Mouse (Mus musculus) lung, postnatal 25 days (tissue): ENCODE data around the gene Pigp.
"Not testable (repeated sequence)": the region's sequence is repeated elsewhere in the genome, so short reads cannot be mapped to it uniquely, and the experiment has no call there.

Experiments
- DNase-seq: peaks from one replicate; pipeline ENCODE4 v3.0.0; 2022; ENCODE audit warnings: low spot score

Gene Pigp

DNA sequence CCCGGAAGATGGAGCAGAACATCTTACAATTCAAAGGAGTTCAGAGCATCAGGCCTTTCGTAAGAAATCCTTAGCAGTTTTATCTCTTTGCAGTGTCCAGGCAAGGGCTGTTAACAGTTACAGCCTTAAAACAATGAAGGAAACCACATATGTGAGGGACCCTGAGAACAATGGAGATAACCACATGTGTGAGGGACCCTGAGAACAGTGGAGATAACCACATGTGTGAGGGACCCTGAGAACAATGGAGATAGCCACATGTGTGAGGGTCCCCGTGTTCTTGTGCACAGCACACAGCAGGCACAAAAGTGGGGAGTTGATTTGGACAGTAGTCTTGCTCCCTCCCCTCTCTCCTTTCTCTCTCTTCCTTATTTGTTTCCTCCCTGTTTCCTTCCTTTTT lies 13.6 kb downstream of the Pigp start:
- DNase-seq: no peak

DNA sequence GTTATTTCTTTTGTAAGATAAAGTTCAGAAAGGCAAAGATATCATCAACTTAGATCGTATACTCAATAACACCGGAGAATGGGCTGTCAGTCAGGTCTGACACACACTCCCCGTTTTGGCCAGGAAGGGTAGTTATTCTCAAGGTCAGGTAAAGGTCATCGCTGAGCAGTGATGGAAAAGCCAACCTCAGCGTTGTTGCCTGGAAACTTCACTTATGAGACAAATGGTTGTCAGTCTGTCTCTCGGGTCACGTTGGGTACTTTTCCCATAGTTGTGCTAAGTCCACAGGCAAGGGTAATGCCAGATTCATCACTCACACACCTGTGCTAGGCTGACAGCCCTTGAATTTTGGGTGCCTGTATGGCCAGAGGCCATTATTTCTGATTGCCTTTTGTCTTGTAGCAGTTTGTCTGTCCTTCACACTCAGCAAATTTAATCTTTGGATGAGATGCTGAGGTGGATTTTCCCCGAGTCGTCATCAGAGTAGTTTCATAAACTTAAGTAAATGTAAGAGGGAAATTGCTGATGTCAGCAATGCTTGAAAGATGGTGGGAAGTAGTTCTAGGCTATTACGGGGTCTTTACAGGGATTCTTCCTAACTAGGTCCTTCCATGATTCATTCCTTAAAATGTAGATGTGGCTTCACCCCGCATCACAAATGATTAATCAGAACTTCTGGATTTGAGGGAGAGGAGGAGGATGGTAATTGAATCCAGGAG lies 14.7 kb downstream of the Pigp start:
- DNase-seq: no peak

DNA sequence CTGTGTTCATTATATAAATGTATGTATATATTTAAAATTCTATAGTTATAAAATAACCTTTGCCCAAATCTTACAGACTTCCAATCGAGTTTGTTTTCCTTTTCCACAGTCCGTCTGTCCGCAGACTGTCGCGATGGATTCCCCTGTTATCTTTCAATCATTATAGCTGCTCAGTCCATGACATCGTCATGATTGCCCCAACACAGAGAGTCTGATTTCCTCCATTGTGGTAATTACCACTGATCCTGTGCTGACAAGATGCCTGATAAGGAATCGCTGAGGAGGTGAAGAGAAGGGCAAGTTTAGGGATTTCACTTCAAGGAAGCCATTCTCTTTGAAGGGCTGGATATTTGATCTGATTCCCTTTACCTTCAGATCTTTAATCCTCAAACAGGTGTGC lies 15.6 kb downstream of the Pigp start:
- no peak for DNase-seq

DNA sequence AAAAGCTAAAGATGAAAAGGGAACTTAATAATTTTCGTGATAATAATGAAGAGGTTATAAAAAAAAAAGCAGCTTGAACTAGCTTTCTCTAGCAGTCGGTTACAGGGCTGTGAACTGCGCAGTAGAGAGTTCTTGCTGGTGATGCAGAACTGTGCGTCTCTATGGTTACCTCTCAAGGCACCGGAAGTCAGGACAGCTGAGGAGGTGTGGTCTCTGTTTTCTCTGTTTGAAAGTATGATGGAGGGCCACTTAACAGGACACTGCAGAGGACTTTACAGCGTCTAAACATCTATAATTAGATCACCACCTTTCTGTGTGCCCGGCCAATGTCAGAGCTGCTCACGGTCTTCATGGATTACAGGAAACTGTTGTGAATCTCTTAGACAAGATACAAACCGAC lies 17.2 kb downstream of the Pigp start:
- DNase-seq: peak; percentile 26

DNA sequence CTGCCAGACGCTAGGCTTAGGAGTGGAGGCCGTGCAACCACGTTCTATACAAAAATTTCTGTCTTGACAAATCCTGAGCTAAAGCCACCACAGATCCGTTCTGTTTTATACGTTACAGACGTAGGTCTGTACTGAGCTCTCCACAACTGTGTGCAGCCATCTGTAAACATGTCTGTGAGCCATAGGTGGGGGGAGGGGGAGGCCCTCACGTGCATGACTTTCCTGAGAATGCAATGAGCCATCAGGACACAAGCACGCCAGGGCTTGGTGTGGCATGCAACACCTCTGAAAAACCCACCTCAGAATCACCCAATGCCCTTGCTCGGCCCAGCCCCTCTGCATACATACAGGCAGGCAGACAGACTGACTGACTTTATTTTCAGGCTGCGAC lies 21.4 kb downstream of the Pigp start:
- DNase-seq: no peak

DNA sequence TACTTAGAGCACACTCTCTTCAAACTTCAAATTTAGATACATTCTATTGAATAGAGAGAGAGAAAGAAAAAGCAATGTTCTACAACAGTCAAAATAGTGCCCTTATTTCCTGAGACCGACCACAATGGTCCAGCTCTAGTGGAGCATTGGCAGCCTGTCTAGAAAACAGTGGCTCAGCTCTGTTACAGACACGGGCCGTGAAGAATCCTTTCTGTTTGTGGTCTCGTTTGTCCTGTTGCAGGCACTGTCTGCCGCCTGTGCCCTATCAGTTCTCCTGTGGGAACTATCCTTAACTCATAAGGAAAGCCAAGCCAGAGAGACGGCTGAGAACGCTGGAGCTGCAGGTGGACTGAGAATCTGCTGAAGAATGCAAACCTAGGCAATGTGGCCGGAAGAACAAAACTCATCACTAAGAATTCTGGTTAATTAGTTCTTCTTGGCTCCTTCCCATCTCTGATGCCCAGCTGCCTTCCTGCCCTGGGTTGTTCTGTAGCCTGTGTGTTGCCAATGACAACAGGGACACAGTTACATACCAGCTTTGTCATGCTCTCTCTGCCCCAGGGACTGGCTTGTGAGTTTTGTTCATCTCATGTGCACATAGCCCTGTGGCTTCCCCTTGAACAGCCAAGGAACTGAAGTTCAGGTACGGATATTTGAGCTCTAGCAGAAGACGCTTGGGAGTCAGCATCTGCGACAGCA lies 21.9 kb downstream of the Pigp start:
- no peak for DNase-seq

DNA sequence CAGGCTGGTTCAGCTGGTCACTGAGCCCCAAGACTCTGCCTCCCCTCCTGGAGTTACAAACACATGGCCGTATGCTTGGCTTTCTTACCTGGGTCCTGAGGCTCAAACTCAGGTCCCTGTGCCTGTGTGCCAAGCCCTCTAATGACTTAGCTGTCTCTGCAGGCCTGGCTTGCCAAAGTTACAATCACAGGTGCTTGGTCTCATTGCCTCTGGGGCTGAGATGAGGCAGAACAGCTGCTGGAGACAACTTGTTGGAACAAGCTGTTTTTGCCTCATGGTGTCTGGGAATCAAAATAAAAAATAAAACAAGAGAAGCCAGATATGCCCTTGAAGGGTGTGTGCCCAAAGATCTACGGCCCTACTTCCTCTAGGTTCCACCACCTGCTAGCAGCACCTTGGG lies 22.9 kb downstream of the Pigp start:
- no peak for DNase-seq

DNA sequence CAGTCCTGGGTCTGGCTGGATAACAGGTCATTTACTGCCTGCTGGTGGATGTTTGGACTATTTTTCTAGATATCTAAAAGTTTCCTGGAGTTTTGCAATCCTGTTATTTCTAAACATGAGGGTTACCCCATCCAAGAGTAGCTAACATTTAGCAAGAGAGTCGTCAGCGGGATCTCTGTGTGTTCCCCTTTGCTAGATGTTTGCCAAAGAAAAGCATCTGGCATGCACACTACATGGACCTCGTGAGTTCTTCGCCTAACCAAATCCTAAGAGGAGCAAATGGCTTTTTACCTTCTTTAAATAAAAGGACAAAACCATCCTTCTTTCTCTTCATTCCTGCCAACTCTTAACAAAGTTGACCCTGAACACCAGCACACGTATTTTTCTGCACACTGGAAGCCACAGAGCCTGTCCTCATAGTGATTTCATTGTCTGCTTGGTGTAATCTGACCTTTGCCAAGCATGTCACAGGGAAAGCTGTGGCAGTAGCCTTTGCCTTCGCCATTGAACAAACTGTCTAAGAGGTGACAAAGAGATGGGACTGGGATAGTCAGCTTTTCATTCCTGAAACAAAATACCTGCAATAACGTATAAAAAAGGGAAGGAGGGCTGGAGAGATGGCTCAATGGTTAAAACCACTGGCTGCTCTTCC lies 24.4 kb downstream of the Pigp start:
- DNase-seq: peak; percentile 31

DNA sequence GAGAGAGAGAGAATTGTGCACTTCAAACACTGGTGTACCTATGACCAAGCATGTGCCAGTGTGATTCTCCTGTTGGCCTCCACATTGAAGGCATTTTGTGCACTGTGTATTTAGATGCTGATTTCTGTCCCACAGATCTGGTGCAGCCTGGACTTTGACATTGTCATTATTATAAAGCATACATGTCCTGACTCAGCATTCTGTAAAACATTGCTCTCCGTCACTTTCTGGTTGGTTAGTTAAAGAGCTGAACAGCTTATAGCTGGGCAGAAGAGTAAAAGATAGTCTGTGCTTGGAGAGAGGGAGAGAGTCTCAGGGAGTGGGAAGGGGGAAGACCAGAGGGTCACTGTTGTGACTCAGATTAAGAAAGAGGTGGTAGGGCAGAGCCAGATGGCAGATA lies 25.9 kb downstream of the Pigp start:
- no peak for DNase-seq

DNA sequence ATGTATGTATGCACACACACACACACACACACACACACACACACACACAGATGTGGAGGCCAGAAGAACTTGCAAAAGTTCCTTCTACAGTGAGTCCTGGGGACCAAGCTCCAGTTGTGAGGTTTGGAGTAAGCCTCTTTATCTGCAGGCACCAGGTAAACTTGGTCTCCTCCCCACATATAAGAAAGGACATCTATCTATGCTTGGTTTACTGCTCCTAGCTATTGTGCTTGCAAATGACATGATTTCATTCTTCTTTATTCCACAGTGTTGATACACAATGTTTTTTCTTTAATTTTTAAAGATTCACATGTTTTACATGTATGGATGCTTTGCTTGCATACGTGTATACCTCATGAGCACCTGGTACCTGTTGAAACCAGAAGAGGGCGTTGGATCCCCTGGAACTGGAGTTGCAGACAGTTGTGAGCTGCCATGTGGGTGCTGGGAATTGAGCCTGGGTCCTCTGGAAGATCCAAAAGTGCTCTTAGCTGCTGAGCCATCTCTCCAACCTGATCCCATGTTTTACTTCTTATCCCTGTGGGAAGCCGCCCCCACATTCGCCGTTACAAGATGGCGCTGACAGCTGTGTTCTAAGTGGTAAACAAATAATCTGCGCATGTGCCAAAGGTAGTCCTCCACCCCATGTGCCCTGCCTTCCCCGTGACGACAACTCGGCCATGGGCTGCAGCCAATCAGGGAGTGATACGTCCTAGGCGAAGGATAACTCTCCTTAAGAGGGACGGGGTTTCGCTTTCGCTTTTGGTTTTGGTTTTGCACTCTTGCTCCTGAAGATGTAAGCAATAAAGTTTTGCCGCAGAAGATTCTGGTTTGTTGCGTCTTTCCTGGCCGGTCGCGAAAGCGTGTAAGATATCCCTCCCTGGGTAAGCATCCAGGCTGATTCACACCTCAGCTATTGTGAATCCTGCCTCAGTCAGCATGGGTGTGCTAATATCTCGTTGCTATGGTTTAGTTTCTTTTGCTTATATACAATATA lies 32.2 kb downstream of the Pigp start:
- DNase-seq: not testable (repeated sequence)

DNA sequence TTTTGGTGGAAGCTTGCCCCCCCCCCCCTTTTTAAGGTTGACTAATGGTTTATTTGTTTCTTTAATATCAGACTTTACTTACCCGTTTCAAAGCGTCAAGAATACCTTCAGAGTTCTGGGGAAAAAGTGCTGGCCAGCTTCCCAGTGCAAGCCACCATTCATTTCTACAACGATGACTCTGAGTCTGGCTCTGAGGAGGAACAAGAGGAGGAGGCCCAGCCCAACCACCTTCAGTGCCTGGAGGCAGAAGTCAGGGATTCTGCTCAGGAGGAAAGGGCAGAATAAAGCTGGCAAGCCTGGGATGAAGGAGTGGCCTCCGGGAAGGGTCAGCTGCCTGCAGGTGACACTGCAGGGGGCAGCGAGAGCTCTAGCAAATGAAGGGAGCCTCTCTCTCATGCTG lies 36.0 kb downstream of the Pigp start:
- no peak for DNase-seq

DNA sequence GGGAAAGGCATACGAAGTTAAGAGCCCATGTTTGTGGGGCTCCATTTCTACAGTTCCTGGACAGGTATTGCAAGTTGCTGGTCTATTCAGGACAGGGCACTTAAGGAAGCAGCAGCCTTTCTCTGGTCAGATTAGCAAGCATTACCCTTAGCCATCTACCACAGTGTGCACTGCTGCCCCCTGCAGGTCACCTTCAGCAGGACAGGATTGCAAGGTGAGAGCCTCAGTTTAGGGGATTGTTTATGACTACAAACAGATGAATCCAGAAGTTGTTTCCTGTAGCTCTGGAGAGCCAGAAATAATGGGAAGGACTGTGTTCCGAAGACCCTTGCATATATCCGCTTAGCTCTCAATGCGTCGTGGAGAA lies 39.8 kb downstream of the Pigp start:
- DNase-seq: peak; percentile 72

DNA sequence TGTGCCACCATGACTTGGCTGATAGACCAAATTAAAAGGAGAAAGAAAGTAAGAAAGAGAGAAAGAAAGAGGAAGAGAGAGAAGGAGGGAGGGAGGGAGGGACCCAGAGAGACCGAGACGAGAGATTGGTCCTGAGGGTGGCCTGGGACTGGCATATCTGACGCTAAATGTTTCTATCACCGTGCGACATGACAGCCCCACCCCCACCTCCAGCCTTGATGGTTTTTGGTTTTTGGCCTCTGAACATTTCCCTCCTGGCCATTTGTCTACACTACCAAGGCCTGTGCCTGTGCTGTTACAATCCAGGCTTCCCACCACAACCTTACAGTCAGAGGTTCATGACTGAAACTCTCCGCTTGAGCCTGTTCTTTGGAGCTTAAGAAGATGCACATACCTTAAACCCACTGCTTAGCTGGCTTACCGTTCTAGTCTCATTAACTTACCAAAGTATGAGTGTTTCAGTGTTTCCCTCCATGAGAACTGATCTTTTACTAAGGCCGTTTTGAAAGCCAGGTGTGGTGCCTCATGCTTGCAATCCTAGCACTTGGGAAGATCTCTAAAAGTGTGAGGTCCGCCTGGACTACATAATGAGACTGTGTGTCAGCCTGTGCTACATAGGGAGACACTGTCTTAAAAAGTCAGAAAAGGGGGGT lies 40.3 kb downstream of the Pigp start:
- DNase-seq: no peak

DNA sequence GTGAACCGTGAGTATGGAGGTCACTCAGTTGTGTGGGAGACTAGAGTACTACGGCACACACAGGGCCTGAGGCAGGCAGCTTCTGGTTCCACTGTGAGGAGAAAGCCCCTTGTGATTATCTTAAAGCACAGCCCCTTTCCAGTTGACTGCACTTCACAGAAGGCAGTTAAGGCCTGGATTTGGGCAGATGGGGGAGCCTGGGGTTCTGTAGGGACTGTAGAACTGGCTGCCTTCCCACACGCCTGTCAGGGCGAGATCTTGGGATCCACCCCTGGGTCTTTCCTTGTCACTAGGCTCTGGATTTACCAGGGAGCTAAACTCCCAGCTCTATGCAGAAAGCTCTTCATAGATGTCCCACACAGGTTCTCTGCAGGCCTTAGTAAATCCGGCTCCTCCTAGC lies 41.2 kb downstream of the Pigp start:
- no peak for DNase-seq

DNA sequence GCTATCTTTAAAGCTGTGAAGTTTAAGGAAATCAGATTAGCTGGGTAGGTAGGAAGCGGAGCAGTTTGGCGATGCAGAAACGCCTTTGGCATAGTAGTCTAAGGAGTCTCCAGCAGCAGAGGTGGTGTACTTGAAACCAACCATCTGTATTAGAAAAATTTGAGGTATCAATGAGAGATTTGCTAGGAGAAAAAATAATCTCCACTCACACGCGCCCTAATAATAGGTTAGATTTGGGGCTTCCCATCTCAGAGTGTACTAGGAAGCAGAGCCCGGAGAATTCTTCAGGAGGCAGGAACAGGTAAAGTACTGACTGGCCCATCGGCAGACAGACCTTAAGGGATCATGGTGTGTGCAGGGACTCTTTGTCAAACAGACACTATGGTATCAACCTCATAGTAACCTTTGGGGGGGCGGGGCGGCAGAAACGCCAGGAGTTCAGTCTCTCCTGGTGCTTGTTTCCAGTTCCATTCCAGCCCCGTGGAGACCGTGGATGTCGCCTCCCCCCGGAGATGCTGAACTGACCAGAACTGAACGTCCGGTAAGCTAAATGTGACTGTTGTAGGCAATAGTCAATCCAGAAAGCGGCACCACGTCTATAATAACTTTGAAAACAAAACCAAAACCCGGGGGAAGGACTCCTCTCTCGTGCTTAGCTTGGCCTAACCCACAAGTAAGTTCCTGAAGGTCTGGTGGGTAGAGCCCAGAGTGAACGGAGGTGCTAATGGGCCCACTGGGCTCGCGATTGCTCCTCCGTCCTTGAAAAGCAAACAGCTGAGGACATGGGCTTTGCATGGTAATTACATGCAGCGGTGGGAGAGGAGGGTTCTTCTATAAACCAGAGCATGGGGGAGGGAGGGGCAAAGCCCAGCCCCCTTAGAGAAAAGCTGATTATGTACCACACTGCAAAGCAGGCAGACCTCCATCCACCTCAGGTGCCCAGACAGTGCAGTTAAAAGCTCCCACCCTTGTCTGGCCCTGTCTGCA lies 42.5 kb downstream of the Pigp start:
- no peak for DNase-seq

DNA sequence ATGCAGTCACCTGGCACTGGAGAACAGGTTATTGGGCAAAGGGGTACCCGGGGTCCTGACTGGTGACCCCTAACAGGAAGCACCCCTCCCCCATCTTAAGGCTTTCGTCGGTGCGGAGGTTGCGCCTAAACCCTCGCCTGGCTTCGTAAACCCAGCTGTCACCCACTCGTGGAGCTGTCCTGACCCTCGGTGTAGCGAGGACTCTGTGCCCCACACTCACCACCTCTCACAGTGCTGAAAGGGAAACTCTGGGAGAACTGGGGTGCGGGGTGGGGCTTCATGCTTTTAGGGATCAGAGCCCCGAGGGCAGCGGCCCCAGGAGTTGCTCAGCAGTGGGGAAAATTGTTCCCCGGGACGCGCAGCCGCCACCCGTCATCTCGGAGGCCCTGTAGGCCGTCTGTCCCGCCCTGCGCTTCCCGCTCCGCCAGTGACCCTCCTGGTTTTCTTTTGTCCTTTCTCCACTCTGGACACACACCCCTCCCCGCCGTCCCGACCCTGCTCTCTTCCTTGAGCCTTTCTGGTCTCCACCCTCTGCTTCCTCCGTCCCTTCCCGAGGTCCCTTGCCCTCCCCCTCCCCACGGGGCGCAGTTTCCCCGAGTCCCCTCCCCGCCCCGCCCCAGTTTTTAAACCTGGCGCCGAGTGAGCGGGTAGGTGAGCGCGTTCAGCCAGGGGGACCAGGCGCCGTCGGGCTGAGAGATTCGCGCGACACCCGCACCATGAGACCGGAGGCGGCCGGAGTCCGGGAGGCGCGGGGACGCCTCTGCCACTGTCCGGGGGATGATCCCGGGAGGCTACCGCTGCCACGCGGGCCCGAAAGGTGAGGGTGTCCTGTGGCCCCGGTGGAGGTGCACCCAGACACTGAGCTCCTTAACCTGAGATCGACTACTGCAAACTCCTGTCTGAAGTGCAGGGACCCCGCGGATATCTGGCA lies 43.6 kb downstream of the Pigp start, which contains the start of gene Ripply3:
Gene Ripply3 (plus strand): TSS at position 640 of the 931 bp plus-strand sequence.
- peak; percentile 85 for DNase-seq

DNA sequence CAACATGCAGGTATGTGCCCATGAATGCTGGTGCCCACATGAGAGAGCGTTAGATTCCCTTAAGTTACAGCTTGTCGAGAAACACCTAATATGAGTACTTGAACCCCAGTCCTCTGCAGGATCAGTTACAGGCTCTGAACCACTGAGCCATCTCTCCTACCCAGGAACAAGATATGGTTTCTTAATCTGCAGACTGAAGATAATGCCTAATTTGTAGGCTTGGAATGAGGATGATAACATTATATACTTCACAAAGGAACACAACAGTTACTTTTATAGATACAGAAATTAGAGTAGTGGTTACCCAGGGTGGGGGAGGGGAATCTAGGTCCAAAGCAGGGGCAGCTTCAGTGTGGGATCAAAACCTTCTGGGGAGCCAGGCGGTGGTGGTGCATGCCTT lies 45.6 kb downstream of the Pigp start:
- no peak for DNase-seq

DNA sequence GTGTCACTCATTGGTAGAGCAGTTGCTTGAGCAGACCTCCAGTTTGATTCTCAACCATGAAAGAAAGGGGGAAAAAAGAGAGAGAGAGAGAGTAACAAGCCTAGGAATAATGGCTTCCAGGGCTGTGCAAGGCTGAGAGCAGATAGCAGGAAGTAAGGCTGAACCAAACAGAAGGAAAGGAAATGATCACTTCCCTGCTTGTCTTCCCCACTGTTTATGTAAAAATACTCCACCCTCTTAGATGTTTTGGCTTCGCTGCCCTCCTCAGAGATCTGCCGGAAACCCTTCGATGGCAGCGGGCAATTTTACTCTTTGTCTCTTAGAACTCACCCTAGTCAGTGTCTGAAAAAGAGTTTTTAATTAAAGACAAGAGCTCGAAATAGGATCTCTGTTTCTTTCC lies 48.0 kb downstream of the Pigp start:
- peak; percentile 61 for DNase-seq

DNA sequence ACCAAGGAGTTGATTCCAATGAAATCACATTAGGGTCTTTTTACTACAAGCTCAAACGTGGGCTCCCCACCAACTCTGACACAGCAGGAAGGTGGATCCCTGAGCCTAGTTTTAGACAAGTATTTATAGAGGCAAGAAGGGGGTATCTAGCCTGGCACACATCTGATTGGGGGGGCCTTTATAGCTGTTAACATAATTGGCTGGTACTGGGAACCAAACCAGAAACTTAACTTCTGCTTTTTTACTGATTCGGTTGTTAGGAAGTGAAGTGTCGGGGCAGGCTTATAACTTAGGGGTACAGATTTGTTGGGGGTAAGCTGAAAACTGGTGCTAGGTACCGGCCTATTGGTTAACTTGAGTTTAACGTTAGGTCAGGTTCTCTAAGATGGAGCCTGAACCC lies 51.4 kb downstream of the Pigp start:
- DNase-seq: no peak
